Mouse (Mus musculus) retina, embryonic 14.5 days (tissue): ENCODE measurements at regions not wholly inside any gene's neighbourhood (a gene's known extent, or its start where the extent isn't known, plus 50 kb on each side); places are given as distances from the start of the nearest gene placed in this dataset.
"Not testable (repeated sequence)": the region's sequence is repeated elsewhere in the genome, so short reads cannot be mapped to it uniquely, and the experiment has no call there.

Source experiments
- DNase-seq: peaks from one replicate; pipeline ENCODE4 v3.0.0-alpha.2; 2015; ENCODE audit warnings: low spot score

GRCm38 (mm10) chr10:103507051-103507450, 139.5 kb downstream of the Slc6a15 start:
- not testable (repeated sequence) for DNase-seq

- no peak for DNase-seq
These were observed 176.9 kb downstream of the Slc6a15 start for GRCm38 (mm10) chr10:103544502-103544901.

GRCm38 (mm10) chr10:103549510-103549909, 181.9 kb downstream of the Slc6a15 start:
- no peak for DNase-seq

- DNase-seq: no peak
These were observed 217.5 kb downstream of the Slc6a15 start for GRCm38 (mm10) chr10:103585097-103585496.

- no peak for DNase-seq
These were observed 217.9 kb downstream of the Slc6a15 start for GRCm38 (mm10) chr10:103585504-103585903.

- no peak for DNase-seq
These were observed 224.4 kb downstream of the Slc6a15 start for GRCm38 (mm10) chr10:103591985-103592384.

GRCm38 (mm10) chr10:103641162-103641561, 273.6 kb downstream of the Slc6a15 start:
- no peak for DNase-seq

- DNase-seq: no peak
These were observed 282.3 kb downstream of the Slc6a15 start for GRCm38 (mm10) chr10:103649848-103650247.

- DNase-seq: no peak
These were observed 305.5 kb downstream of the Slc6a15 start for GRCm38 (mm10) chr10:103673081-103673480.

GRCm38 (mm10) chr10:103673765-103674164, 306.2 kb downstream of the Slc6a15 start:
- DNase-seq: no peak

GRCm38 (mm10) chr10:103692682-103693081, 325.1 kb downstream of the Slc6a15 start:
- no peak for DNase-seq

GRCm38 (mm10) chr10:103715080-103715725, 347.6 kb downstream of the Slc6a15 start:
- no peak for DNase-seq

- no peak for DNase-seq
These were observed 351.5 kb downstream of the Slc6a15 start for GRCm38 (mm10) chr10:103718998-103719662.

- DNase-seq: peak; percentile 75
These were observed 359.1 kb downstream of the Slc6a15 start for GRCm38 (mm10) chr10:103726680-103727079.

GRCm38 (mm10) chr10:103731522-103731921, 363.9 kb downstream of the Slc6a15 start:
- DNase-seq: no peak

GRCm38 (mm10) chr10:103731981-103732380, 364.4 kb downstream of the Slc6a15 start:
- no peak for DNase-seq

- no peak for DNase-seq
These were observed 362.7 kb upstream of the Gm21293 start for GRCm38 (mm10) chr10:103780127-103780526.

- peak; percentile 49 for DNase-seq
These were observed 357.9 kb upstream of the Gm21293 start for GRCm38 (mm10) chr10:103784920-103785319.

GRCm38 (mm10) chr10:103829079-103829478, 313.7 kb upstream of the Gm21293 start:
- no peak for DNase-seq

GRCm38 (mm10) chr10:103832063-103832462, 310.7 kb upstream of the Gm21293 start:
- DNase-seq: no peak

GRCm38 (mm10) chr10:103855211-103855610, 287.6 kb upstream of the Gm21293 start:
- DNase-seq: no peak

GRCm38 (mm10) chr10:103860890-103861289, 281.9 kb upstream of the Gm21293 start:
- no peak for DNase-seq

GRCm38 (mm10) chr10:103862120-103862519, 280.7 kb upstream of the Gm21293 start:
- no peak for DNase-seq

GRCm38 (mm10) chr10:103863909-103864308, 278.9 kb upstream of the Gm21293 start:
- no peak for DNase-seq
